Mouse (Mus musculus) testis, adult 2 months (tissue): ENCODE measurements around the gene Sost.

Experiments used
- CTCF ChIP-seq: fragments of 200-500 bp; IDR thresholded peaks from 2 replicates; pipeline ENCODE4 v1.5.1; 2012; ENCODE audit warnings: low read depth, mild to moderate bottlenecking, inconsistent platforms, low read length, moderate library complexity; ENCODE audit not compliant: control insufficient read depth, insufficient read depth, insufficient replicate concordance
- POLR2A ChIP-seq: fragments of 200-500 bp; IDR thresholded peaks from 2 replicates; pipeline ENCODE4 v1.6.1; 2012; ENCODE audit warnings: low read depth, mild to moderate bottlenecking, inconsistent platforms, low read length, moderate library complexity; ENCODE audit not compliant: control insufficient read depth

GRCm38 (mm10) chr11:101973496-101973895, 6.7 kb upstream of the Sost start:
- TF ChIP-seq CTCF, result no peak
- TF ChIP-seq POLR2A, result no peak
